Mouse (Mus musculus) embryonic facial prominence, embryonic 11.5 days (tissue): Measurements from ENCODE around the gene Suco. TPM values are rescaled to one million over a fixed set of nuclear protein-coding genes. Genes with fewer than 3 reads are reported as not detected.

Experiments used
- ATAC-seq: fragments of 200-750 bp; cut with Nextera tagmentation; replicated peaks from 2 replicates; pipeline ENCODE4 v1.8.0; 2017; ENCODE audit warnings: low read depth; ENCODE audit not compliant: insufficient number of reproducible peaks, low FRiP score, low TSS enrichment
- DNase-seq: peaks from one replicate; pipeline ENCODE4 v3.0.0-alpha.2; 2015; ENCODE audit warnings: low spot score
- H3K27ac ChIP-seq: fragments of 300-500 bp; sonication (generic); replicated peaks from 2 replicates; pipeline ENCODE4 v1.5.1; 2014; ENCODE audit warnings: mild to moderate bottlenecking, low read depth, low read length, control low read depth
- H3K27me3 ChIP-seq: fragments of 300-500 bp; sonication (generic); 2 replicates; pipeline ENCODE4 v1.6.1; 2014; ENCODE audit warnings: mild to moderate bottlenecking, low read length, moderate library complexity, mixed read lengths; ENCODE audit not compliant: control insufficient read depth, insufficient read depth
- H3K36me3 ChIP-seq: fragments of 300-500 bp; sonication (generic); replicated peaks from 2 replicates; pipeline ENCODE4 v1.6.1; 2014; ENCODE audit warnings: low read depth, mild to moderate bottlenecking, low read length, moderate library complexity, mixed read lengths; ENCODE audit not compliant: control insufficient read depth, insufficient read depth
- H3K4me1 ChIP-seq: fragments of 300-500 bp; sonication (generic); 2 replicates; pipeline ENCODE4 v1.6.1; 2014; ENCODE audit warnings: low read length, mixed read lengths; ENCODE audit not compliant: control insufficient read depth, insufficient read depth
- H3K4me2 ChIP-seq: fragments of 300-500 bp; sonication (generic); 2 replicates; pipeline ENCODE4 v1.6.1; 2014; ENCODE audit warnings: low read depth, mild to moderate bottlenecking, control low read depth, low read length, moderate library complexity
- H3K4me3 ChIP-seq: fragments of 300-500 bp; sonication (generic); 2 replicates; pipeline ENCODE4 v1.5.1; 2014; ENCODE audit warnings: low read depth, low read length, control low read depth
- H3K9ac ChIP-seq: fragments of 300-500 bp; sonication (generic); replicated peaks from 2 replicates; pipeline ENCODE4 v1.6.1; 2014; ENCODE audit warnings: mild to moderate bottlenecking, control low read depth, low read length
- H3K9me3 ChIP-seq: fragments of 300-500 bp; sonication (generic); replicated peaks from 2 replicates; pipeline ENCODE4 v1.6.1; 2016; ENCODE audit warnings: mild to moderate bottlenecking, low read length, inconsistent platforms, mixed read lengths; ENCODE audit not compliant: control insufficient read depth
- WGBS: fragments of 180-500 bp; shearing (Covaris S2); extraction: QIAGEN DNeasy Blood & Tissue Kit; methylation state at CpG from one replicate; pipeline ENCODE4 v1.1.7; 2014; 5-methylcytosine and 5-hydroxymethylcytosine counted together
- polyA plus RNA-seq: library from polyadenylated mRNA; unstranded; fragments of >200 nt; fragmentation: Nextera tagmentation; extraction: Ambion mirVana; gene quantifications from 2 replicates; pipeline ENCODE4 v1.2.1, GENCODE M21; 2014

Gene Suco
- polyA plus RNA-seq, 1 experiment from 2014 or later, result 30.5 TPM

- H3K27ac ChIP-seq, result no peak overlapping the region
- WGBS, result 82% methylated on average over 5 of the region's 5 CpGs
- no peak overlapping the region for H3K4me2 ChIP-seq
- H3K27me3 ChIP-seq, result no peaks in the 10 kb centered on the region
- ATAC-seq, result no peak
- H3K36me3 ChIP-seq, result no peaks in the 10 kb centered on the region
- H3K9ac ChIP-seq, result no peak overlapping the region
- H3K4me1 ChIP-seq, result no peaks in the 10 kb centered on the region
- no peak overlapping the region for H3K4me3 ChIP-seq
- no peak for DNase-seq
- H3K9me3 ChIP-seq, result no peaks in the 10 kb centered on the region
These were observed 67.1 kb downstream of the Suco start for GRCm38 (mm10) chr1:161809428-161809827.

GRCm38 (mm10) chr1:161808980-161809379, 67.5 kb downstream of the Suco start:
- Histone ChIP-seq H3K4me2 (no peak overlapping the region), H3K27ac (no peak overlapping the region), H3K27me3 (no peaks in the 10 kb centered on the region), H3K4me3 (no peak overlapping the region), H3K4me1 (no peaks in the 10 kb centered on the region), H3K9ac (no peak overlapping the region), H3K9me3 (no peaks in the 10 kb centered on the region), H3K36me3 (no peaks in the 10 kb centered on the region)
- 83% methylated on average over 6 of the region's 6 CpGs for WGBS
- ATAC-seq (no peak), DNase-seq (no peak)

DNA sequence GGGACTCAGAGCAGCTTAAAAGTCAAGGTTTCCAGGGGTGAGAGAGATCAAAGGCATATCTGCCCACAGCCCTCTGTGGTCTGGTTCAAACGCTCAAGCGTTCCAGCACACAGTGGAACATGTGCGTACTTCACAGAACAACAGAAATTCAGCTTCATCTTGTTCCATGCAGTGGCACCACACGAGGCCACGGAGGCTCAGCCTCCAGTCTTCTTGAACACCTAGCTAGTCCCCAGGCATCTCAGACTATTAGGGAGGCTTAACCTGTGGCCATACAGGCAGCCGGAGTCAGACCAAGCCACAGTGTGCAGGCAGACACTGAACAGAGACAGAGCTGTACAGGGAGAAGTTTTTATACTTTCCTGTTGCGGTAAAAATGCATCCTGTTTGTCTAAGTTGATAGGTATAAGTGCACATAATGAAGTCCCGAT, 71.9 kb downstream of the Suco start:
- H3K9ac ChIP-seq, result no peak overlapping the region
- no peak for ATAC-seq

GRCm38 (mm10) chr1:161801321-161801720, 75.2 kb downstream of the Suco start:
- Histone ChIP-seq H3K27ac (no peak overlapping the region), H3K36me3 (no peaks in the 10 kb centered on the region), H3K4me3 (no peak overlapping the region), H3K27me3 (no peaks in the 10 kb centered on the region), H3K4me1 (no peaks in the 10 kb centered on the region), H3K9ac (no peak overlapping the region), H3K9me3 (no peaks in the 10 kb centered on the region), H3K4me2 (no peak overlapping the region)
- WGBS, result 81% methylated on average over 2 of the region's 2 CpGs
- ATAC-seq (no peak), DNase-seq (no peak)

More for the DNA sequence above, 71.9 kb downstream of the Suco start:
- no peaks in the 10 kb centered on the region for H3K27me3 ChIP-seq
- no peak overlapping the region for H3K4me3 ChIP-seq
- DNase-seq, result no peak
- 85% methylated on average over 8 of the region's 8 CpGs for WGBS
- H3K9me3 ChIP-seq, result no peaks in the 10 kb centered on the region
- H3K36me3 ChIP-seq, result no peaks in the 10 kb centered on the region
- H3K4me2 ChIP-seq, result no peak overlapping the region
- H3K27ac ChIP-seq, result no peak overlapping the region
- H3K4me1 ChIP-seq, result no peaks in the 10 kb centered on the region

DNA sequence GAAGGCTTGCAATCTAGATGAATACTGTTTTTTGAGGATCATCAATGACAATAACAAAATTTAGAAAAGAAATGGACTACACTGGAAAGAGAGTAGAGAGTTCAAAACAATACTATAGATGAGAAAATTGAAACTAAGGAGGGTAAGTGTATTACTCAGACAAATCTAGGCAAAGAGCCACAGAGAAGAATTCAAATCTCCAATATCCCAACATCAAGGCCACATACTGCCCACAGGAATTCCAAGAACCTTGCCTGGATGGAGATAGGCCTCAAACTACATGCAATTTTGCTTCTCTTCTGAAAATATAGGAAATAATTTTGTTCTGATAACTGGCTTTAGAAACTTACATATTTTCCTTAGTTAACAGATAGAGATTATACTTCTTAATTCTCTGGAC, 76.2 kb downstream of the Suco start:
- DNase-seq (no peak), ATAC-seq (no peak)
- Histone ChIP-seq H3K27me3 (no peaks in the 10 kb centered on the region), H3K9ac (no peak overlapping the region), H3K9me3 (no peaks in the 10 kb centered on the region), H3K4me2 (no peak overlapping the region), H3K4me1 (no peaks in the 10 kb centered on the region), H3K36me3 (no peaks in the 10 kb centered on the region), H3K27ac (no peak overlapping the region), H3K4me3 (no peak overlapping the region)

- ATAC-seq, result no peak
- Histone ChIP-seq H3K4me1 (no peaks in the 10 kb centered on the region), H3K27me3 (no peaks in the 10 kb centered on the region), H3K4me2 (no peak overlapping the region), H3K36me3 (no peaks in the 10 kb centered on the region), H3K27ac (no peak overlapping the region), H3K4me3 (no peak overlapping the region), H3K9me3 (no peaks in the 10 kb centered on the region), H3K9ac (no peak overlapping the region)
- DNase-seq, result no peak
These were observed 76.7 kb downstream of the Suco start for GRCm38 (mm10) chr1:161799791-161800190.

DNA sequence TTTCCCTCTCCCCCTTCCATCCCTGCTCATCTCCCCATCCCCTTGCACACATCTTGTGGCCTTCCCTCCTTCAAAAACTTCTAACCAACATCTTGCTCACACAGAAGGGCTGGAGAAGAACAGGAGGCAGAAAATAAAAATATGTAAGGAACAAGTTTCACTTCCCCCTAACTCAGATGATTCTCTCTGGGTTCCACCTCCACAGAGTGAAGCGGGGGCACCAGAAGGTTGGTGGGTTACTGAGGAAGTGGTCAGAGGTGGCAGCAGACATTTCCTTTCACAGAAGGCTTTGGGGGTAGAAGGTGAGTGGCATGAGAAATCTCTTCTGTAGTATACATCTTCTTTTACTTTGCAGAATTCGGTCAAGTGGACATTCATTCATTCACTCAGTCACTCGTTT, 77.6 kb downstream of the Suco start:
- Histone ChIP-seq H3K4me1 (no peaks in the 10 kb centered on the region), H3K27me3 (no peaks in the 10 kb centered on the region), H3K27ac (no peak overlapping the region), H3K9me3 (no peaks in the 10 kb centered on the region), H3K4me2 (no peak overlapping the region), H3K4me3 (no peak overlapping the region), H3K36me3 (no peaks in the 10 kb centered on the region), H3K9ac (no peak overlapping the region)
- DNase-seq, result no peak
- ATAC-seq, result no peak
- 87% methylated on average over 3 of the region's 3 CpGs for WGBS

GRCm38 (mm10) chr1:161794447-161795211, 81.9 kb downstream of the Suco start:
- H3K4me1 ChIP-seq, result no peaks in the 10 kb centered on the region
- H3K27ac ChIP-seq, result no peak overlapping the region
- no peaks in the 10 kb centered on the region for H3K36me3 ChIP-seq
- no peaks in the 10 kb centered on the region for H3K9me3 ChIP-seq
- no peak overlapping the region for H3K4me3 ChIP-seq
- H3K4me2 ChIP-seq, result no peak overlapping the region
- ATAC-seq, result no peak
- WGBS, result 85% methylated on average over 10 of the region's 10 CpGs
- H3K27me3 ChIP-seq, result no peaks in the 10 kb centered on the region
- H3K9ac ChIP-seq, result no peak overlapping the region
- DNase-seq, result no peak
